Mouse (Mus musculus): ENCODE measurements around the gene Fam189b. TPM values are rescaled to one million over a fixed set of nuclear protein-coding genes. Genes with fewer than 3 reads are reported as not detected.
"Not testable (repeated sequence)": the region's sequence is repeated elsewhere in the genome, so short reads cannot be mapped to it uniquely, and the experiment has no call there.

Fam189b gene
- total RNA-seq, 1 experiment from 2014 or later: 15.8 TPM

- ATAC-seq (replicated peaks; ENCODE audit: insufficient number of reproducible peaks, low FRiP score, low TSS enrichment, poor library complexity, severe bottlenecking): peak; percentile 94
These were observed 13.3 kb downstream of the Fam189b start for GRCm38 (mm10) chr3:89195979-89196877.

- no peak for ATAC-seq (replicated peaks; ENCODE audit: insufficient number of reproducible peaks, low FRiP score, low TSS enrichment, poor library complexity, severe bottlenecking)
These were observed 16.9 kb downstream of the Fam189b start for GRCm38 (mm10) chr3:89199839-89200238.

DNA sequence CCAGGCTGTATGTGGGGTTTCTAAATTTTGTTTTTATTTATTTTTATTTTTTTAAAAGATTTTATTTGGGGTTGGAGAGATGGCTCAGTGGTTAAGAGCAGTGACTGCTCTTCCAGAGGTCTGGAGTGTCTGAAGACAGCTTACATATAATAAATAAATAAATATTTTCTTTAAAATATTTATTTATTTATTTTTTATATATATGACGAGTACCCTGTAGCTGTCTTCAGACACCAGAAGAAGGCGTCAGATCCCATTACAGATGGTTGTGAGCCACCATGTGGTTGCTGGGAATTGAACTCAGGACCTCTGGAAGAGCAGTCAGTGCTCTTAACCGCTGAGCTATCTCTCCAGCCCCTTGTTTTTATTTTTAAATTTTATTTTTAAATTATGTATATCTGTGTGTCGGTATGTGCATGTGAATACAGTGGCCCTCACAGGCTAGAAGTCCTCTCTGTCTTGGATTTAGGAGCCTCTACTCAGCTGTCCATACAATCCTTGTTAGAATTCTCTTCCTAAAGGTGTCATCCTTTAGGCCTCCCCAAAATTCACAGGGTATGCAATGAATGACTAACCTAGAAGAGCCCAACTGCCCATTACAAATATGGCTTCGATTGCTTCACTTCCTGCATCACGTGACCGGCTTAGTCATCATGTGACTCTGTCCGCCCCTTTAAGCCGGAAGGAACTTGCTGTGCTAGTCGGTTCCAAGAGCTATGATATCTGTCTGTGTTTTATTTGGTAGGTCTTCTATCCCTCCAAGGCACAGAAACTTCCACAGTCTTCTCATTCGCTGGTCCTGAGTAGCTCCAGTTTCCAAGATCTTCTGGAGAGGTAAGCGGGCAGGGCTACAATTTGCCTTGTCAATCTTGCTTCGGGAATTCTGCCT lies 19.6 kb downstream of the Fam189b start, which contains the start of gene Gba:
Gba (plus strand) TSS at position 676 of the 889 bp plus-strand sequence.
- peak; percentile 86 for ATAC-seq (replicated peaks; ENCODE audit: insufficient number of reproducible peaks, low FRiP score, low TSS enrichment, poor library complexity, severe bottlenecking)

DNA sequence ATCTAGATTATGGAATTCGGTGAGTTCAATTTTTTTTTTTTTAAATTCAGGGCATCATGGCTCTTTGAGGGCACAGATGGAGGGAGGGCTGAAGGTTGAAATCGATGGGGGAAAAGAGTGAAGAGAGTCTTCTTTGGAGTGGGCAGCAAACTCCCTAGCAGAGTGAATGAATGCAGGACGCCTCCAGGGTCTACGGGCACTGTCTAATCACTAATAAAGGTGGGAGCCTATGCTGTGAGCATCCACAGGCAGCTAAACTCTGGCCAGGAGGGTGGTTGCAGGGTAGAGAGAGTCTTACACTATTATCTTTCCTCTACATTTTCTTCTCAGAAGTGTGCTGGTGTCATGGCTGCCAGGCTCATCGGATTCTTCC lies 20.2 kb downstream of the Fam189b start:
- no peak for ATAC-seq (replicated peaks; ENCODE audit: insufficient number of reproducible peaks, low FRiP score, low TSS enrichment, poor library complexity, severe bottlenecking)

DNA sequence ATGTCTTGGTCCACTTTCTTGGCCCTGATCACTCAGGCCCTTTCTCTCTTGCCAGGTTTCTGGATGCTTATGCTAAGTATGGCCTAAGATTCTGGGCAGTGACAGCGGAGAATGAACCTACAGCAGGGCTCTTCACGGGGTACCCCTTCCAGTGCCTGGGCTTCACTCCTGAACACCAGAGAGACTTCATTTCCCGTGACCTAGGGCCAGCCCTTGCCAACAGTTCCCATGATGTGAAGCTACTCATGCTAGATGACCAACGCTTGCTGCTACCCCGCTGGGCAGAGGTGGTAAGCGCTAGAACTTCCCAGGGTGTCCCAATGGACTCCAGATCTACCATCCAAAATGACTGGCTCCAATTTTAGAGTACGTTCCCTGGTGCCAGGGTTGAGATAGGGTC lies 23.1 kb downstream of the Fam189b start:
- no peak for ATAC-seq (replicated peaks; ENCODE audit: insufficient number of reproducible peaks, low FRiP score, low TSS enrichment, poor library complexity, severe bottlenecking)

DNA sequence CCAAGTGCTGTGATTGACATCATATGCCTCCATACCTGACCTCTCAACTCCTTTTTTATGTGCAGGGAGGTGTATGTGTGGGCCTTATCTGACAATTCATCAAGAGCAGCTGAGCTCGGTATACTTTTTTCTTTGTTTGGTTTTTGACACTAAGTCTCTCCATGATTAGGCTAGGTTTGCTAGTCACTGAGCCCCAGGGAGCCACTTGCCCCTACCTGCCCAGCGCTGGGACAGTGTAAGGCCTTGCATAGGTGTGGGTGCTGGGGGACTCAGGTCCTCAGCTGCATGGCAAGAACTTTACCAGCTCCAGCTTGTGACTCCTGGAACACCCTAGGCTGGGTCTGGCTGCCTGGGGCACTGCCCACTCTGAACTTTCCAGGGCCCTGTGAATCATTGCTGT lies 23.8 kb downstream of the Fam189b start:
- ATAC-seq (replicated peaks; ENCODE audit: insufficient number of reproducible peaks, low FRiP score, low TSS enrichment, poor library complexity, severe bottlenecking): no peak

DNA sequence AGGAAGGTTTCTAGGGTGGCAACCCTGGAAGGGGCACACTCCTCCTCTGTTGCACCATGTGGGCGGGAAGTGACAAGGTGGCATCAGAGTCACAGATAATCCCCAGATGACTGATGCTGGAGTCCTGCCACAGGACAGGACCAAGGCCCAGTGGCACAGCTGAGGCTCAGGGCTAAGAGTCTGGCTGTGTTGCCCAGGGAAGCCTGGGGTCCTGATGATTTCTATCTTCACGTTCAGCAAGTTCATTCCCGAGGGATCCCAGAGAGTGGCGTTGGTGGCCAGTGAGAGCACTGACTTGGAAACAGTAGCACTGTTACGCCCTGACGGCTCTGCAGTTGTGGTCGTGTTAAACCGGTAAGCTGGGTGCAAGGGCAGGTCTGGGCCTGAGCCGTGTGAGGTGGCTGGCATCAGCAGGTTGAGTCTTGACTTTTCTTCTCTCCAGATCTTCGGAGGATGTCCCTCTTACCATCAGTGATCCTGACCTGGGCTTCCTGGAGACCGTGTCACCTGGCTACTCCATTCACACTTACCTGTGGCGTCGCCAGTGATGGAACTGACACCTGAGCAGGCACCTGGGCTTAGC lies 25.2 kb downstream of the Fam189b start:
- ATAC-seq (replicated peaks; ENCODE audit: insufficient number of reproducible peaks, low FRiP score, low TSS enrichment, poor library complexity, severe bottlenecking): no peak

GRCm38 (mm10) chr3:89208736-89209135 lies 25.8 kb downstream of the Fam189b start:
- no peak for ATAC-seq (replicated peaks; ENCODE audit: insufficient number of reproducible peaks, low FRiP score, low TSS enrichment, poor library complexity, severe bottlenecking)

- no peak for ATAC-seq (replicated peaks; ENCODE audit: insufficient number of reproducible peaks, low FRiP score, low TSS enrichment, poor library complexity, severe bottlenecking)
These were observed 26.8 kb downstream of the Fam189b start for GRCm38 (mm10) chr3:89209731-89210130.

- ATAC-seq (replicated peaks; ENCODE audit: insufficient number of reproducible peaks, low FRiP score, low TSS enrichment, poor library complexity, severe bottlenecking): no peak
These were observed 27.2 kb downstream of the Fam189b start for GRCm38 (mm10) chr3:89210162-89210561.

DNA sequence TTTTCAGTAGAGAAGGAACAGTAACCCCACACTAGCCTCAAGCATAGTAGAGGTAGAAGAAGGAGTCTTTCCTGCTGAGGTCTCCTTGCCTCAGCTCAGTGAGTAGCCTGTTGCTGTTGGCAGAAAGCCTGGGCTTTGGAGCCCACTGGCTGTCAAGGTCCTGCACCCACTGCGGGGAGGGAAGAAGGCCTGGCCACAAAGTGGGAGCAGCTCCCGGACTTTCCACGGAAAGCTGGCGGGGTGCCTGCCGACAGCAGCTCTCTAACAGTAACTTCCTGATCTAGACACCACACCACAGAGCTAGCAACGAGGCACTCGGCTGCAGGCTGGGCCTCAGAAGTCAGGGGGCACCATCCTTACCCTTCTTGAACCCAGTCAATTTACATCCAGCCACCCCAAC lies 27.8 kb downstream of the Fam189b start:
- ATAC-seq (replicated peaks; ENCODE audit: insufficient number of reproducible peaks, low FRiP score, low TSS enrichment, poor library complexity, severe bottlenecking): no peak

DNA sequence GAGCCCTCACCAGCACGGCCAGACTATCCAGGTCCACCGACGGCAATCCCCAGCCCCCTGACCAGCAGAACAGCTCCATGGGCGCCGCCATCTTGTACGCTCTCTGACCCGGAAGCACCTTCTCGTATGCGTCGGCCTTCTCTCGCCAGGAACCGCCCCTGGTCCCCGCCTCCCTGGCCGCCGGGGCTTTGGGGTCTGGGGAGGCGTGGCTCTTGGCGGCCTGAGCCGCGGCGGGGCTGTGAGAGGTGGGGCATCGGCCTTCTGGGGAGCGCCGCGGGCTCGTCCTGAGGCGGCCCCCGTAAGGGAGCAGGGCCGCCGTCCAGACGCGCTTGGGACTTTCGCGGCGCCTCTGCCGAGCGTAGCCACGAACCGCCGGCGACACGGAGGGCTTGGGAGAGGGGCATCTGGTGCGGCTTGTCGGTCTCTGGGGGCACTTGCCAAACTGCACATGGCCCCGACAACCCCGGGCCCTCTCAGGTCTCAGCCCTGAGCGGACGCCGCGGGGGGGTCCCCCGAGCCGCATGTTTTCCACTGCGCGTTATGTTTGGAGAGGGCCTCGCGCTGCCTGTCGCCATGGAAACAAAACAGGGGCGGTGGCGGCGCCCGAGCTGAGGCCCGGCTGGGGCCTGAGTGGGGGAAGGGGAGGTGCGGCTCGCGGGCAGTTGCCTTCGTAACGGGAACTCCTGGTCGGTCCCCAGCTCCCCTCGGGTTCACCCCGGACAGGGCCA lies 31.0 kb downstream of the Fam189b start:
- ATAC-seq (replicated peaks; ENCODE audit: insufficient number of reproducible peaks, low FRiP score, low TSS enrichment, poor library complexity, severe bottlenecking): peak; percentile 82

GRCm38 (mm10) chr3:89214681-89215411 lies 31.9 kb downstream of the Fam189b start, which contains the start of gene Thbs3:
Gene Thbs3, plus strand, starts transcription at chr3:89215180.
- ATAC-seq (replicated peaks; ENCODE audit: insufficient number of reproducible peaks, low FRiP score, low TSS enrichment, poor library complexity, severe bottlenecking): no peak

GRCm38 (mm10) chr3:89215853-89216252 lies 32.9 kb downstream of the Fam189b start:
- ATAC-seq (replicated peaks; ENCODE audit: insufficient number of reproducible peaks, low FRiP score, low TSS enrichment, poor library complexity, severe bottlenecking): peak; percentile 46

DNA sequence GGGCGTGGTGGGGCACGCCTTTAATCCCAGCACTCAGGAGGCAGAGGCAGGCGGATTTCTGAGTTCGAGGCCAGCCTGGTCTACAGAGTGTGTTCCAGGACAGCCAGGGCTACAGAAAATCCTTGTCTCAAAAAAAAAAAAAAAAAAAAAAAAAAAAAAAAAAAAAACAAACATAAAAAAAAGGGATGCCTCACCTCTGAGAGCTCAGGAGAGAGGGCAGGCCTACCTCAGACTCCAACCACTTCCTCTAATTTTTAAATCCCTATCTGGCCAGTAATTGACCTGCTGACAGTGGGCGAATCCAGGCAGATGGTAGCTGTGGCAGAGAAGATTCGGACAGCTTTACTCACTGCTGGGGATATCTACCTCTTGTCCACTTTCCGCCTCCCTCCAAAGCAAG lies 33.5 kb downstream of the Fam189b start:
- not testable (repeated sequence) for ATAC-seq (replicated peaks; ENCODE audit: insufficient number of reproducible peaks, low FRiP score, low TSS enrichment, poor library complexity, severe bottlenecking)

DNA sequence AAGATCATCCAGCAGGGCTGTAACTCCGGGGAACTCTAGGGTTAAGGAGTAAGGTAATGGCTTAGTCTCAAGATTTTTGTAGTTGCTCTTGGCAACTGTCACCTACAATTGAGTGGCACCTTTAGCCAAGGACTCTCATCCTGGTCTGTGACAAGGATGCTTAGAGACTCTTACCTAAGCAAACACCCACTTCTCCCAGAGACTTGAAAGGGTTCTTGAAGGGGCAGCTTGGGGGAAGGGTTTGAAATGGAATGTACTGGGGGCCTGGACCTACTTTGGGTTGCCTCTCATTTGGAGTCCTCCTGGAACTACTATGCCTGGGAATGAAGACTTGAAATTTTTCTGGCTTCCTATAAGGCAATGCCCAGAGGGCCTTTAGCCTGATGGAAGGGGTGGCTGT lies 35.3 kb downstream of the Fam189b start:
- ATAC-seq (replicated peaks; ENCODE audit: insufficient number of reproducible peaks, low FRiP score, low TSS enrichment, poor library complexity, severe bottlenecking): no peak

DNA sequence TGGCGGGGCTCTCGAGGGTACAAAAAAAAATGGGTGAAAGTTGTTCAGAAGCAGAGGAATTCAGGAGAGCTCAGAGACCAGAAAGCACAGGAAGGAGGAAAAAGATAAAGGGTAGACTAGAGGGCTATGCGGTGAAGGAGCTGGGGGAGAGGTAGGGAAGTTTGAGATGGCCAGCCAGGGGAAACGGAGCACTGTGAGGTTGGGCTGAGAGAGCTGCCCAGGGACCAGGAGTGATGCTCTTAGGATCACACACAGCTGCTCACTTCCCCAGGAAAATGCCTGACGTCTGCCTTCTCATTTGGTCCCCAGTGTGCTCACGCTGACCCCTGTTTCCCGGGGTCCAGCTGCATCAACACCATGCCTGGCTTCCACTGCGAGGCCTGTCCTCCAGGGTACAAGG lies 36.6 kb downstream of the Fam189b start:
- no peak for ATAC-seq (replicated peaks; ENCODE audit: insufficient number of reproducible peaks, low FRiP score, low TSS enrichment, poor library complexity, severe bottlenecking)

GRCm38 (mm10) chr3:89221167-89221566 lies 38.2 kb downstream of the Fam189b start:
- ATAC-seq (replicated peaks; ENCODE audit: insufficient number of reproducible peaks, low FRiP score, low TSS enrichment, poor library complexity, severe bottlenecking): no peak
